Mouse (Mus musculus): ENCODE measurements around the gene Pikfyve. TPM values are rescaled to one million over a fixed set of nuclear protein-coding genes. Genes with fewer than 3 reads are reported as not detected.

The Pikfyve gene
- polyA plus RNA-seq, 2 experiments from 2014 or later: 11.5 to 13.6 TPM

- no peak for ATAC-seq
These were observed 127.9 kb downstream of the Pikfyve start for GRCm38 (mm10) chr1:65314054-65315021.

DNA sequence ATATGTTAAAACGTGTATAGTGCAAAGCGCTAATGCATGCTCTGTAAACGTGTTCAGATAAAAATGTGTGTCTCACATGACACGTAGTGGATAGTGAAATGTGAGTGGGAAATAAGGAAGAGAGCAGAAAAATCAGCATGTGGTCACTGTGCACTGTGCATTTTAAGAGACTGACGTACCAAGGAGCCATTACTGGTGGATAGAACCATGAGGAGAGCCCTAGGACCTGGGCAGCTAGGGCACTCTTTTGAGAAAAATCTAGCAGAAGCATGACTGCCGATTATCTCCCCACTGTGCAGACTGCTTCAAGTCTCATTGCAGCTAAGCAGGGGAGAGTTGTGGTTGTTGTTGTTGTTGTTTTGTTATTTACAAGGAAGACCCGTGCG is 128.5 kb downstream of the Pikfyve start:
- ATAC-seq: no peak

Other genes starting within 250 kb of the Pikfyve start
- gene Plekhm3, start 229.9 kb upstream of the Pikfyve start, polyA plus RNA-seq (2017; shearing (Covaris generic)): 10 to 100 TPM in 1 of 2 experiments, 1 to 10 TPM in 1; 6.3 to 11.3 TPM
- under 1 TPM in 1 of 2 experiments, not detected in 1; 0.58 TPM for gene Akr1cl, start 153.9 kb upstream of the Pikfyve start, polyA plus RNA-seq (2017; shearing (Covaris generic))
- gene Cryge, start 135.5 kb upstream of the Pikfyve start, polyA plus RNA-seq (2017; shearing (Covaris generic)): not detected
- gene Crygd, start 123.2 kb upstream of the Pikfyve start, polyA plus RNA-seq (2017; shearing (Covaris generic)): not detected
- gene Crygc, start 113.0 kb upstream of the Pikfyve start, polyA plus RNA-seq (2017; shearing (Covaris generic)): not detected
- not detected for gene Crygb, start 104.4 kb upstream of the Pikfyve start, polyA plus RNA-seq (2017; shearing (Covaris generic))
- gene Cryga, start 83.3 kb upstream of the Pikfyve start, polyA plus RNA-seq (2017; shearing (Covaris generic)): not detected
- not detected for gene Gm28845, start 67.1 kb upstream of the Pikfyve start, polyA plus RNA-seq (2017; shearing (Covaris generic))
- gene D630023F18Rik, start 63.5 kb upstream of the Pikfyve start, polyA plus RNA-seq (2017; shearing (Covaris generic)): not detected
- gene Idh1, start 183 bp upstream of the Pikfyve start, polyA plus RNA-seq (2017; shearing (Covaris generic)): 10 to 100 TPM in 1 of 2 experiments, 1 to 10 TPM in 1; 7.0 to 13.7 TPM
- gene Pth2r, start 95.4 kb downstream of the Pikfyve start, polyA plus RNA-seq (2017; shearing (Covaris generic)): not detected